Mouse (Mus musculus): ENCODE results near the gene Pzp. TPM values are rescaled to one million over a fixed set of nuclear protein-coding genes. Genes with fewer than 3 reads are reported as not detected.
A peak's percentile ranks its signal among the peaks of the same experiment; 100 is the strongest.

The Pzp gene
- polyA plus RNA-seq, 1 experiment from 2014 or later = 0.04 TPM

- Histone ChIP-seq H3K27me3 (no peaks in the 10 kb centered on the region; the same call in 1 of the 2 replicates), H3K9me3 (no peaks in the 10 kb centered on the region), H3K4me2 (no peak overlapping the region), H3K9ac (no peak overlapping the region), H3K36me3 (replicated peaks) (no peaks in the 10 kb centered on the region), H3K27ac (no peak overlapping the region), H3K4me1 (peaks cover 8% of the 10 kb centered on the region), H3K4me3 (replicated peaks) (no peak overlapping the region)
- WGBS = 15% methylated on average over 9 of the region's 12 CpGs
- no peak for ATAC-seq (ENCODE audit: low FRiP score)
These were observed 57.1 kb downstream of the Pzp start for GRCm38 (mm10) chr6:128469451-128469850.

GRCm38 (mm10) chr6:128467298-128467697, 59.2 kb downstream of the Pzp start:
- Histone ChIP-seq H3K4me3 (replicated peaks) (no peak overlapping the region), H3K4me1 (peaks cover 8% of the 10 kb centered on the region), H3K27me3 (no peaks in the 10 kb centered on the region; the same call in 1 of the 2 replicates), H3K36me3 (replicated peaks) (no peaks in the 10 kb centered on the region), H3K4me2 (no peak overlapping the region), H3K9me3 (no peaks in the 10 kb centered on the region), H3K9ac (no peak overlapping the region), H3K27ac (no peak overlapping the region)
- no peak for ATAC-seq (ENCODE audit: low FRiP score)
- 40% methylated on average over 2 of the region's 2 CpGs for WGBS

- 68% methylated on average over 3 of the region's 3 CpGs for WGBS
- Histone ChIP-seq H3K9ac (no peak overlapping the region), H3K36me3 (replicated peaks) (no peaks in the 10 kb centered on the region), H3K27ac (no peak overlapping the region), H3K4me3 (replicated peaks) (no peak overlapping the region), H3K4me2 (no peak overlapping the region), H3K27me3 (no peaks in the 10 kb centered on the region; the same call in 1 of the 2 replicates), H3K9me3 (no peaks in the 10 kb centered on the region), H3K4me1 (peaks cover 8% of the 10 kb centered on the region)
- ATAC-seq (ENCODE audit: low FRiP score) = no peak
These were observed 60.0 kb downstream of the Pzp start for GRCm38 (mm10) chr6:128466563-128466962.

GRCm38 (mm10) chr6:128466043-128466442, 60.5 kb downstream of the Pzp start:
- peak; percentile 80 for ATAC-seq (ENCODE audit: low FRiP score)
- H3K27ac ChIP-seq = no peak overlapping the region
- H3K4me1 ChIP-seq = peaks cover 8% of the 10 kb centered on the region
- no peak overlapping the region for H3K4me2 ChIP-seq
- 18% methylated on average over 6 of the region's 7 CpGs for WGBS
- no peak overlapping the region for H3K4me3 ChIP-seq (replicated peaks)
- H3K9me3 ChIP-seq = no peaks in the 10 kb centered on the region
- H3K27me3 ChIP-seq = no peaks in the 10 kb centered on the region; the same call in 1 of the 2 replicates
- H3K36me3 ChIP-seq (replicated peaks) = no peaks in the 10 kb centered on the region
- no peak overlapping the region for H3K9ac ChIP-seq

GRCm38 (mm10) chr6:128464996-128465395, 61.5 kb downstream of the Pzp start:
- Histone ChIP-seq H3K4me1 (peaks cover 8% of the 10 kb centered on the region), H3K4me3 (replicated peaks) (no peak overlapping the region), H3K9me3 (no peaks in the 10 kb centered on the region), H3K36me3 (replicated peaks) (no peaks in the 10 kb centered on the region), H3K27me3 (no peaks in the 10 kb centered on the region; the same call in 1 of the 2 replicates), H3K27ac (no peak overlapping the region), H3K9ac (no peak overlapping the region), H3K4me2 (no peak overlapping the region)
- no peak for ATAC-seq (ENCODE audit: low FRiP score)
- WGBS = 79% methylated on average over 4 of the region's 4 CpGs

- H3K27ac ChIP-seq = no peak overlapping the region
- peaks cover 8% of the 10 kb centered on the region for H3K4me1 ChIP-seq
- no peak overlapping the region for H3K4me2 ChIP-seq
- no peaks in the 10 kb centered on the region for H3K9me3 ChIP-seq
- no peaks in the 10 kb centered on the region for H3K27me3 ChIP-seq
- no peaks in the 10 kb centered on the region for H3K36me3 ChIP-seq (replicated peaks)
- no peak overlapping the region for H3K4me3 ChIP-seq (replicated peaks)
- no peak overlapping the region for H3K9ac ChIP-seq
- no peak for ATAC-seq (ENCODE audit: low FRiP score)
These were observed 64.9 kb downstream of the Pzp start for GRCm38 (mm10) chr6:128461606-128462005.

- H3K27ac ChIP-seq = no peak overlapping the region
- H3K36me3 ChIP-seq (replicated peaks) = no peaks in the 10 kb centered on the region
- H3K27me3 ChIP-seq = no peaks in the 10 kb centered on the region
- H3K9ac ChIP-seq = no peak overlapping the region
- H3K9me3 ChIP-seq = no peaks in the 10 kb centered on the region
- 78% methylated on average over 14 of the region's 14 CpGs for WGBS
- peaks cover 2% of the 10 kb centered on the region for H3K4me1 ChIP-seq
- no peak overlapping the region for H3K4me2 ChIP-seq
- H3K4me3 ChIP-seq (replicated peaks) = no peak overlapping the region
- ATAC-seq (ENCODE audit: low FRiP score) = no peak
These were observed 65.6 kb downstream of the Pzp start for GRCm38 (mm10) chr6:128460729-128461503.

GRCm38 (mm10) chr6:128460321-128460720, 66.2 kb downstream of the Pzp start:
- Histone ChIP-seq H3K9ac (no peak overlapping the region), H3K4me1 (no peaks in the 10 kb centered on the region), H3K4me2 (no peak overlapping the region), H3K36me3 (replicated peaks) (no peaks in the 10 kb centered on the region), H3K4me3 (replicated peaks) (no peak overlapping the region), H3K27ac (no peak overlapping the region), H3K27me3 (no peaks in the 10 kb centered on the region), H3K9me3 (no peaks in the 10 kb centered on the region)
- WGBS = 39% methylated on average over 2 of the region's 2 CpGs
- no peak for ATAC-seq (ENCODE audit: low FRiP score)

GRCm38 (mm10) chr6:128457186-128457585, 69.3 kb downstream of the Pzp start:
- no peak overlapping the region for H3K4me3 ChIP-seq (replicated peaks)
- no peak overlapping the region for H3K4me2 ChIP-seq
- ATAC-seq (ENCODE audit: low FRiP score) = no peak
- no peaks in the 10 kb centered on the region for H3K9me3 ChIP-seq
- no peak overlapping the region for H3K27ac ChIP-seq
- no peak overlapping the region for H3K9ac ChIP-seq
- H3K27me3 ChIP-seq = no peaks in the 10 kb centered on the region
- no peaks in the 10 kb centered on the region for H3K36me3 ChIP-seq (replicated peaks)
- 86% methylated on average over 5 of the region's 5 CpGs for WGBS
- no peaks in the 10 kb centered on the region for H3K4me1 ChIP-seq

GRCm38 (mm10) chr6:128455835-128456605, 70.5 kb downstream of the Pzp start:
- H3K36me3 ChIP-seq (replicated peaks) = no peaks in the 10 kb centered on the region
- H3K9me3 ChIP-seq = no peaks in the 10 kb centered on the region
- no peak for ATAC-seq (ENCODE audit: low FRiP score)
- 87% methylated on average over 12 of the region's 12 CpGs for WGBS
- no peaks in the 10 kb centered on the region for H3K27me3 ChIP-seq
- H3K9ac ChIP-seq = no peak overlapping the region
- H3K4me2 ChIP-seq = no peak overlapping the region
- H3K4me3 ChIP-seq (replicated peaks) = no peak overlapping the region
- no peak overlapping the region for H3K27ac ChIP-seq
- no peaks in the 10 kb centered on the region for H3K4me1 ChIP-seq

- ATAC-seq (ENCODE audit: low FRiP score) = no peak
- WGBS = 95% methylated on average over 5 of the region's 5 CpGs
These were observed 79.5 kb downstream of the Pzp start for GRCm38 (mm10) chr6:128447063-128447462.

GRCm38 (mm10) chr6:128445761-128446535, 80.6 kb downstream of the Pzp start:
- Histone ChIP-seq H3K27me3 (no peaks in the 10 kb centered on the region), H3K4me1 (peaks cover 8% of the 10 kb centered on the region; the same call in 1 of the 2 replicates), H3K9ac (no peak overlapping the region), H3K4me2 (peak overlapping the region; percentile 30; the same call in 1 of the 2 replicates), H3K27ac (no peak overlapping the region), H3K4me3 (replicated peaks) (0 out of 2 replicates have a peak overlapping the region, but pooled peaks have one; percentile 5), H3K36me3 (replicated peaks) (no peaks in the 10 kb centered on the region), H3K9me3 (no peaks in the 10 kb centered on the region)
- 11% methylated on average over 14 of the region's 14 CpGs for WGBS
- peak; percentile 81 for ATAC-seq (ENCODE audit: low FRiP score)

More at GRCm38 (mm10) chr6:128447063-128447462, 79.5 kb downstream of the Pzp start:
- no peak overlapping the region for H3K27ac ChIP-seq
- H3K4me3 ChIP-seq (replicated peaks) = no peak overlapping the region
- H3K36me3 ChIP-seq (replicated peaks) = no peaks in the 10 kb centered on the region
- peaks cover 8% of the 10 kb centered on the region; the same call in 1 of the 2 replicates for H3K4me1 ChIP-seq
- H3K9ac ChIP-seq = no peak overlapping the region
- H3K9me3 ChIP-seq = no peaks in the 10 kb centered on the region
- no peak overlapping the region for H3K4me2 ChIP-seq
- no peaks in the 10 kb centered on the region for H3K27me3 ChIP-seq
